Mouse (Mus musculus) kidney, embryonic 16.5 days (tissue): ENCODE results near the gene AW822073. TPM values are rescaled to one million over a fixed set of nuclear protein-coding genes. Genes with fewer than 3 reads are reported as not detected.

Source experiments
- ATAC-seq: fragments of 200-750 bp; cut with Nextera tagmentation; 2 replicates; pipeline ENCODE4 v1.8.0; 2017; ENCODE audit warnings: moderate TSS enrichment; ENCODE audit not compliant: low FRiP score, low TSS enrichment
- H3K27ac ChIP-seq: fragments of 300-500 bp; sonication (generic); 2 replicates; pipeline ENCODE4 v1.5.1; 2014; ENCODE audit warnings: low read length
- H3K27me3 ChIP-seq: fragments of 300-500 bp; sonication (generic); 2 replicates; pipeline ENCODE4 v1.6.1; 2014; ENCODE audit warnings: low read length, control low read depth, mixed read lengths; ENCODE audit not compliant: insufficient read depth
- H3K36me3 ChIP-seq: fragments of 300-500 bp; sonication (generic); 2 replicates; pipeline ENCODE4 v1.6.1; 2014; ENCODE audit warnings: low read length, control low read depth, mixed read lengths; ENCODE audit not compliant: insufficient read depth
- H3K4me1 ChIP-seq: fragments of 300-500 bp; sonication (generic); 2 replicates; pipeline ENCODE4 v1.6.1; 2014; ENCODE audit warnings: low read length, control low read depth, mixed read lengths; ENCODE audit not compliant: insufficient read depth
- H3K4me2 ChIP-seq: fragments of 300-500 bp; sonication (generic); replicated peaks from 2 replicates; pipeline ENCODE4 v1.6.1; 2014; ENCODE audit warnings: low read depth, low read length
- H3K4me3 ChIP-seq: fragments of 300-500 bp; sonication (generic); 2 replicates; pipeline ENCODE4 v1.5.1; 2014; ENCODE audit warnings: mild to moderate bottlenecking, low read length
- H3K9ac ChIP-seq: fragments of 300-500 bp; sonication (generic); replicated peaks from 2 replicates; pipeline ENCODE4 v1.6.1; 2014; ENCODE audit warnings: low read length
- H3K9me3 ChIP-seq: fragments of 300-500 bp; sonication (generic); 2 replicates; pipeline ENCODE4 v1.6.1; 2016; ENCODE audit warnings: low read length, control low read depth
- WGBS: fragments of 180-500 bp; shearing (Covaris S2); extraction: QIAGEN DNeasy Blood & Tissue Kit; methylation state at CpG from one replicate; pipeline ENCODE4 v1.1.7; 2014; 5-methylcytosine and 5-hydroxymethylcytosine counted together
- polyA plus RNA-seq: library from polyadenylated mRNA; unstranded; fragments of >200 nt; fragmentation: Nextera tagmentation; extraction: Ambion mirVana; gene quantifications from 2 replicates; pipeline ENCODE4 v1.2.1, GENCODE M21; 2015

Gene AW822073
- polyA plus RNA-seq, 1 experiment from 2014 or later: not detected

- WGBS: 89% methylated on average over 4 of the region's 4 CpGs
Observed at GRCm38 (mm10) chr10:58206639-58207404, 17.9 kb downstream of the AW822073 start.

GRCm38 (mm10) chr10:58205986-58206385 is 18.7 kb downstream of the AW822073 start:
- H3K9ac ChIP-seq: no peak overlapping the region
- no peaks in the 10 kb centered on the region for H3K4me1 ChIP-seq
- H3K9me3 ChIP-seq: peaks cover 5% of the 10 kb centered on the region
- no peaks in the 10 kb centered on the region for H3K36me3 ChIP-seq
- no peak overlapping the region for H3K4me2 ChIP-seq
- 40% methylated on average over 1 of the region's 1 CpGs for WGBS
- H3K27me3 ChIP-seq: no peaks in the 10 kb centered on the region
- no peak overlapping the region for H3K4me3 ChIP-seq
- peak; percentile 42; the same call in 1 of the 2 replicates for ATAC-seq
- no peak overlapping the region for H3K27ac ChIP-seq

More at GRCm38 (mm10) chr10:58206639-58207404, 17.9 kb downstream of the AW822073 start:
- Histone ChIP-seq H3K9me3 (peaks cover 5% of the 10 kb centered on the region), H3K9ac (no peak overlapping the region), H3K27me3 (no peaks in the 10 kb centered on the region), H3K27ac (no peak overlapping the region), H3K36me3 (no peaks in the 10 kb centered on the region), H3K4me3 (no peak overlapping the region), H3K4me1 (no peaks in the 10 kb centered on the region), H3K4me2 (no peak overlapping the region)
- ATAC-seq: no peak

Other genes starting within 250 kb of the AW822073 start
- not detected in 2 replicates for gene Duxf3, start 7.7 kb upstream of the AW822073 start, polyA plus RNA-seq
- not detected in 2 replicates for gene Gm4981, start 11.8 kb upstream of the AW822073 start, polyA plus RNA-seq
- 48.8 and 49.3 TPM in 2 replicates for gene Gcc2, start 30.6 kb upstream of the AW822073 start, polyA plus RNA-seq
- gene Lims1, start 98.5 kb upstream of the AW822073 start, polyA plus RNA-seq: 153 and 162 TPM in 2 replicates
- gene Ranbp2, start 222.0 kb upstream of the AW822073 start, polyA plus RNA-seq: 20.0 and 20.7 TPM in 2 replicates